Mouse (Mus musculus) midbrain, embryonic 11.5 days (tissue): ENCODE measurements around the gene Pdia3. TPM values are rescaled to one million over a fixed set of nuclear protein-coding genes. Genes with fewer than 3 reads are reported as not detected.

Experiments used
- ATAC-seq: fragments of 200-750 bp; cut with Nextera tagmentation; 2 replicates; pipeline ENCODE4 v1.8.0; 2017; ENCODE audit warnings: moderate TSS enrichment, moderate library complexity; ENCODE audit not compliant: low FRiP score
- DNase-seq: peaks from one replicate; pipeline ENCODE4 v3.0.0; 2015; ENCODE audit warnings: low spot score; ENCODE audit errors: missing footprints
- H3K27ac ChIP-seq: fragments of 300-500 bp; sonication (generic); 2 replicates; pipeline ENCODE4 v1.5.1; 2014; ENCODE audit warnings: low read depth, low read length
- H3K27me3 ChIP-seq: fragments of 300-500 bp; sonication (generic); 2 replicates; pipeline ENCODE4 v1.6.1; 2014; ENCODE audit warnings: mild to moderate bottlenecking, low read length, moderate library complexity, mixed read lengths; ENCODE audit not compliant: control insufficient read depth, insufficient read depth
- H3K36me3 ChIP-seq: fragments of 300-500 bp; sonication (generic); 2 replicates; pipeline ENCODE4 v1.6.1; 2014; ENCODE audit warnings: mild to moderate bottlenecking, low read length, moderate library complexity, mixed read lengths; ENCODE audit not compliant: control insufficient read depth, insufficient read depth
- H3K4me1 ChIP-seq: fragments of 300-500 bp; sonication (generic); 2 replicates; pipeline ENCODE4 v1.6.1; 2014; ENCODE audit warnings: low read length; ENCODE audit not compliant: control insufficient read depth, insufficient read depth
- H3K4me2 ChIP-seq: fragments of 300-500 bp; sonication (generic); 2 replicates; pipeline ENCODE4 v1.6.1; 2014; ENCODE audit warnings: mild to moderate bottlenecking, moderate library complexity
- H3K4me3 ChIP-seq: fragments of 300-500 bp; sonication (generic); 2 replicates; pipeline ENCODE4 v1.5.1; 2014; ENCODE audit warnings: low read depth, low read length
- H3K9ac ChIP-seq: fragments of 300-500 bp; sonication (generic); 2 replicates; pipeline ENCODE4 v1.6.1; 2014; ENCODE audit warnings: low read length
- H3K9me3 ChIP-seq: fragments of 300-500 bp; sonication (generic); 2 replicates; pipeline ENCODE4 v1.6.1; 2016; ENCODE audit warnings: low read length; ENCODE audit not compliant: control insufficient read depth
- WGBS: fragments of 180-500 bp; shearing (Covaris S2); extraction: QIAGEN DNeasy Blood & Tissue Kit; methylation state at CpG from one replicate; pipeline ENCODE4 v1.1.7; 2014; 5-methylcytosine and 5-hydroxymethylcytosine counted together
- polyA plus RNA-seq: library from polyadenylated mRNA; unstranded; fragments of >200 nt; fragmentation: Nextera tagmentation; extraction: Ambion mirVana; gene quantifications from 2 replicates; pipeline ENCODE4 v1.2.1, GENCODE M21; 2014

Gene Pdia3
- polyA plus RNA-seq, 1 experiment from 2014 or later, result 510 TPM

DNA sequence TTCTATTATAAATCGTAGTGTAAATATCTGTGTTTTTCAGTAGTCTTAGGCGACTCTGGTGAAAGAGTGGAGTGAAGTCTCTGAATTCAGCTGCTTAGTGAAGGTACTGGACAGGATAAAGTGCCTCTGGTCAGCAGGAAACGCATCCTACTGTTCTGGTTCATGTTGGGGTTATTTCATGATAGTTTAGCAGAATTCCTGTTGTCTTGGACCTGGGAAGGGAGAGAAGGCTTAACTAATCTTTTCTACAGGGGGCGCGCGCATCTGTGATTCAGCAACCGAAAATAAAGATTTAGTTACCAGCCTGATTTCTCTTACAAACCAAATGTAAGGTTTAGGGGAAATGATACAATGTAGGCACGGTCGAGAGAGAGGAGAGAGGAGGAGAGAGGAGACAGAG is 34.6 kb downstream of the Pdia3 start:
- Histone ChIP-seq H3K4me2 (peak overlapping the region; percentile 68), H3K9me3 (no peaks in the 10 kb centered on the region), H3K4me3 (peak overlapping the region; percentile 98), H3K27me3 (peaks cover under 1% of the 10 kb centered on the region; the same call in 1 of the 2 replicates), H3K9ac (peak overlapping the region; percentile 61), H3K4me1 (peaks cover 11% of the 10 kb centered on the region), H3K36me3 (0 out of 2 replicates have a peak, but pooled peaks cover 4% of the 10 kb centered on the region), H3K27ac (peak overlapping the region; percentile 65; the same call in 1 of the 2 replicates)
- DNase-seq, result no peak
- 20% methylated on average over 9 of the region's 9 CpGs for WGBS
- no peak for ATAC-seq

- under 1% methylated on average over 62 of the region's 74 CpGs for WGBS
- peak within 1 kb of the TSS; percentile 85 for H3K27ac ChIP-seq
- H3K9me3 ChIP-seq, result no peaks in the 10 kb centered on the region
- peak; percentile 100 for DNase-seq
- peak within 1 kb of the TSS; percentile 98 for H3K4me3 ChIP-seq
- H3K27me3 ChIP-seq, result no peaks in the 10 kb centered on the region
- H3K4me2 ChIP-seq, result peak within 1 kb of the TSS; percentile 95
- peak within 1 kb of the TSS; percentile 97 for H3K9ac ChIP-seq
- peak; percentile 99 for ATAC-seq
- H3K36me3 ChIP-seq, result 0 out of 2 replicates have a peak, but pooled peaks cover 4% of the 10 kb centered on the region
- peaks cover 11% of the 10 kb centered on the region for H3K4me1 ChIP-seq
These were observed 35.4 kb downstream of the Pdia3 start, which contains the start of gene Serf2 for GRCm38 (mm10) chr2:121448739-121449535. Gene Serf2 (plus strand): TSS chr2:121449195.

- under 1% methylated on average over 47 of the region's 54 CpGs for WGBS
- peak; percentile 91 for DNase-seq
- Histone ChIP-seq H3K27me3 (no peaks in the 10 kb centered on the region), H3K4me2 (peak overlapping the region; percentile 95), H3K4me1 (peaks cover 11% of the 10 kb centered on the region), H3K9ac (peak overlapping the region; percentile 97), H3K4me3 (peak overlapping the region; percentile 98), H3K9me3 (no peaks in the 10 kb centered on the region), H3K36me3 (0 out of 2 replicates have a peak, but pooled peaks cover 5% of the 10 kb centered on the region), H3K27ac (peak overlapping the region; percentile 85)
- peak; percentile 69 for ATAC-seq
These were observed 36.0 kb downstream of the Pdia3 start for GRCm38 (mm10) chr2:121449545-121450011.

- H3K9ac ChIP-seq, result peak overlapping the region; percentile 97
- 0 out of 2 replicates have a peak, but pooled peaks cover 5% of the 10 kb centered on the region for H3K36me3 ChIP-seq
- no peaks in the 10 kb centered on the region for H3K27me3 ChIP-seq
- peak overlapping the region; percentile 95 for H3K4me2 ChIP-seq
- WGBS, result 4% methylated on average over 7 of the region's 7 CpGs
- H3K9me3 ChIP-seq, result no peaks in the 10 kb centered on the region
- DNase-seq (peak; percentile 89), ATAC-seq (no peak)
- peak overlapping the region; percentile 98 for H3K4me3 ChIP-seq
- no peak overlapping the region for H3K27ac ChIP-seq
- peaks cover 11% of the 10 kb centered on the region for H3K4me1 ChIP-seq
These were observed 36.5 kb downstream of the Pdia3 start for GRCm38 (mm10) chr2:121450093-121450492.

GRCm38 (mm10) chr2:121452361-121452760 is 38.8 kb downstream of the Pdia3 start:
- no peak overlapping the region for H3K4me3 ChIP-seq
- H3K4me1 ChIP-seq, result peaks cover 17% of the 10 kb centered on the region
- H3K9me3 ChIP-seq, result no peaks in the 10 kb centered on the region
- no peaks in the 10 kb centered on the region for H3K27me3 ChIP-seq
- H3K27ac ChIP-seq, result no peak overlapping the region
- H3K36me3 ChIP-seq, result 0 out of 2 replicates have a peak, but pooled peaks cover 5% of the 10 kb centered on the region
- H3K4me2 ChIP-seq, result no peak overlapping the region
- no peak overlapping the region for H3K9ac ChIP-seq
- no peak for ATAC-seq
- 80% methylated on average over 4 of the region's 4 CpGs for WGBS
- no peak for DNase-seq

DNA sequence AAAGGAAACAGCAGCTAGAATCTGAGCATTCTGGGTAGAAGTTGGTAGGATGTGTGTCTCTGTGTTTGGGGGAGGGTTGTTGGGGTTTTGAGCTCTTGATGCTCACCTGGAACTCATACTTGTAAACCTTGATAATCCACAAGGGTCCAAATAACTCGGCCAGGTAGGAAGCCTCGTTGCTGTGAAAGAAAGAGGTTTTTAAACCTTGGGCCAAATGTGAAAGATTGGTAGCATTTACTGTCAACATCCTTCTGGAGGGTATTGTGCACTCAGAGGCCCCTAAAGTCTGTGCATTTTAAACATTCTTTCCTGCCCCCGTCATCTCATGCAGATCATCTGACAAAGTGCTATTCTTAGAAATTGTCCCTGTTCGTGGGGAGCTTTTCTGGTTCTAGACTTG is 39.4 kb downstream of the Pdia3 start, which contains the start of gene Hypk:
Gene Hypk, plus strand, starts transcription at position 301 of the 400 bp plus-strand sequence.
- Histone ChIP-seq H3K4me2 (no peak within 1 kb of the TSS), H3K9ac (no peak within 1 kb of the TSS), H3K4me1 (peaks cover 21% of the 10 kb centered on the region), H3K4me3 (no peak within 1 kb of the TSS), H3K36me3 (0 out of 2 replicates have a peak, but pooled peaks cover 5% of the 10 kb centered on the region), H3K27me3 (no peaks in the 10 kb centered on the region), H3K27ac (no peak within 1 kb of the TSS), H3K9me3 (no peaks in the 10 kb centered on the region)
- ATAC-seq (no peak), DNase-seq (no peak)
- 90% methylated on average over 4 of the region's 4 CpGs for WGBS

GRCm38 (mm10) chr2:121453917-121454316 is 40.3 kb downstream of the Pdia3 start:
- no peaks in the 10 kb centered on the region for H3K9me3 ChIP-seq
- no peak overlapping the region for H3K27ac ChIP-seq
- WGBS, result 90% methylated on average over 6 of the region's 6 CpGs
- H3K9ac ChIP-seq, result no peak overlapping the region
- no peak for ATAC-seq
- H3K4me1 ChIP-seq, result peaks cover 20% of the 10 kb centered on the region
- H3K4me3 ChIP-seq, result no peak overlapping the region
- H3K4me2 ChIP-seq, result no peak overlapping the region
- no peaks in the 10 kb centered on the region for H3K27me3 ChIP-seq
- no peak for DNase-seq
- 0 out of 2 replicates have a peak, but pooled peaks cover 5% of the 10 kb centered on the region for H3K36me3 ChIP-seq

GRCm38 (mm10) chr2:121455534-121455933 is 42.0 kb downstream of the Pdia3 start:
- WGBS, result 77% methylated on average over 5 of the region's 5 CpGs
- DNase-seq, result no peak

More at GRCm38 (mm10) chr2:121455534-121455933, 42.0 kb downstream of the Pdia3 start:
- Histone ChIP-seq H3K4me1 (peaks cover 15% of the 10 kb centered on the region), H3K4me3 (no peak overlapping the region), H3K36me3 (0 out of 2 replicates have a peak, but pooled peaks cover 5% of the 10 kb centered on the region), H3K27ac (no peak overlapping the region), H3K4me2 (no peak overlapping the region), H3K9ac (no peak overlapping the region), H3K27me3 (no peaks in the 10 kb centered on the region), H3K9me3 (no peaks in the 10 kb centered on the region)
- no peak for ATAC-seq
